Mouse (Mus musculus): ENCODE measurements around the gene Sfxn2.

Sfxn2 gene

DNA sequence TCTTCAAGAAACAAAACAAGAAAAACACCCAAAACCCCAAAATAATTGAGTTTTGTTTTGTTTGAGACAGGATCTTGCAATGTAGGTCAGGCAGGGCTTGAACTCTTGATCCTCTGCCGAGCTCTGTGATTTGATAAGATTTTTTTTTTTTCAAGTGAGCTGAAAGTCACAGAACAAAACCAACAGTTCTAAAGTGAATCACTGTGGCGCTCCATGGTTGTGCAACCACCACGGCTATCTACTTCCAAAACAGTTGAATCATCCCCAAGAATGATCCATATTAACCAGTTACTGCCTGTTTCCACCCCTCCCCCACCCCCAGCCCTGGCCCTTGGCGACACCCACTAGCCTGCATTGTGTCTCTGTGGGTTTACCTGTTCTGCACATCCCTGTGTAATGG, 27.2 kb downstream of the Sfxn2 start:
- no peak for DNase-seq

DNA sequence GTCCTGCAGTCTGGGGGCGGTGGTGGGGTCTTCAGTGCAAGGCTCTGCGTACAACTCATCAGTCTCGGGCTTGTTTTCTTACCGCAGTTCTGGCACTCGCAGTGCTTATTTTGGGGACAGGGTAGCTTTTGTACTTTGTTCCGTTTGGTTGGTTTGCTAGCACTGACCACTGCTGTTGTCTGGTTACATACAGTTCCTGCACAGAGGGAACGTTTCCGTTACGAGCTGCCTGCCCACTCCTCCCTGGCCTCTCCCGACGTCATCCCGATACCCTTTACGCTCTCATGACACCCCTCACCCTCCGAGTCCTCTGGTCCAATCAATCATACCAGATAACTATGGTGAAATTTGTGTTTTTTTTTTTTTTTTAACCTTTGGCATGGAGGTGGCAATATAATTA, 28.3 kb downstream of the Sfxn2 start:
- no peak for DNase-seq

DNA sequence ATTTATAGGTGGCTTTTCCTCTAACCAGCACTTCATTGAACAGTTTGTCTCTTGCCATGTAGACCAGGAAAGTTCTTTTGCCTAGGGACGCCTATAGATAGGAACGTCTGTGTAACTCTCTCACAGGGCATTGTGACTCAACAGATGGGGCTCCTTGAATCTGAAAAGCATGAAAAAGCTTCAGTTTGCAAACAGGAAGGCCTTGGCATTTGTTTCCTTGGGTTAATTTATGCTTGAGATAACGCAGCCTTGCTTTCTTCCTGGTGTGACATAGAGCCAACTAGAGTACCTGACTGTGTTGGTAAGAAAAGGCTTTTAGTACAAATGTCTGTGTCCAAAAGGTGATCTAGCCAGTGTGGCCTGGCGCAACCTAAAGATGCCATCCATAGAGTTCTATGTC, 29.2 kb downstream of the Sfxn2 start:
- no peak for DNase-seq

GRCm38 (mm10) chr19:46606718-46607117, 33.6 kb downstream of the Sfxn2 start:
- no peak for DNase-seq

DNA sequence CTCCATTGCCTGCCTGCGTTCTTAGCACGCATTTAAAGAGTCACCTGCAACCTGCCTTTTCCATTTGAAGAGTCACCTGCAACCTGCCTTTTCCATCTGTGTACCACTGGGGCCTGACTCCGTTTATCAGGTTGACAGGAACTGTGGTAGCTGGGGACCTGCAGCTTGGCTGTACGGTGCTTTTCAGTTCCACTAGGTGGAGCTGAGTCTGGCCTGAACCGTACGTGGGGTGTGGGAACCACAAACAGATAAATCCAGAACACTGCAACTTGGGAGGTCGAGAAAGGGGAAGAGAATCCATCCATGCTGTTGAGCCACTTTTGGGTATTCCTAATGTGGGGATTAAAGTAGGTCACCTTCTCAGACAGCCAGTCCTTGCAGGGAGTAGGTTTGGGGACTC, 34.3 kb downstream of the Sfxn2 start:
- DNase-seq = no peak

GRCm38 (mm10) chr19:46608158-46608557, 35.0 kb downstream of the Sfxn2 start:
- no peak for DNase-seq

DNA sequence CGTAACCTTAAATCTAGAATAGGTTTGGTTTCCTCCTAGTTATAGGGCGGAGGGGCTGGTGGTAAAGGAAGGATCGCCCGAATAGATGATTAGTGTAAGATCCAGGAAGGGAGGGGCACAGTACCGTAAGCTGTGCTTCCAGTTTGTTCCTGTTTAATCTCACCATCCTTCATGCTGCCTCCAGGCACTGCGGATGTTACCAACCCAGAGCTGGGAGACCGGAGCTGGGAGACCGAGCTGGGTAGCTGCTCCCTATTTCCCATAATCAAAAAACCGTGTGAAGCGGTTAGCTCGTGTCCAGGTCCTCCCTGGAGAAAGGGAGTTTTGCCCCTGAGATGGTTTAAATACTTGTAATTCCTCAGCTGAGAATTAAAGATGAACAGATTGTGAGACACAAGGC, 43.2 kb downstream of the Sfxn2 start:
- DNase-seq = no peak

DNA sequence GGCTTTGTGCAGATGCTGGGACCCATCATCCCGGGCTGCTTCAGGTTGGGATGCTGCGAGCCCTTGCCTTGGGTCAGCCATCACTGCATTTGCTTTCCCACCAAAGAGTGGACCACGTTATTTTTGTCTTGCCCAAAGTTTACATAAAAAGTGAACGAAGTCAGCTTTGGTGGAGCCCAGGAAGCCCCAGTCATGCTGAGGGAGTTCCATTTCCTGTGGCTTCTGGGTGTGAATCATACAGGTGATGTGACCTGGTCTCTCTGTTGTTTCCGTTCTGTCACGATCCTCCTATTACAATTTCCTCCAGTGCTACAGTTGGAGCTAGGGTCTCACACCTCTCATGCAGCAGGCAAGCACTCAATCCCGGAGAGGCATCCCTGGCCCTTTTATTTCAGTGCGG, 44.2 kb downstream of the Sfxn2 start:
- DNase-seq = no peak

GRCm38 (mm10) chr19:46618322-46618721, 45.2 kb downstream of the Sfxn2 start:
- no peak for DNase-seq

DNA sequence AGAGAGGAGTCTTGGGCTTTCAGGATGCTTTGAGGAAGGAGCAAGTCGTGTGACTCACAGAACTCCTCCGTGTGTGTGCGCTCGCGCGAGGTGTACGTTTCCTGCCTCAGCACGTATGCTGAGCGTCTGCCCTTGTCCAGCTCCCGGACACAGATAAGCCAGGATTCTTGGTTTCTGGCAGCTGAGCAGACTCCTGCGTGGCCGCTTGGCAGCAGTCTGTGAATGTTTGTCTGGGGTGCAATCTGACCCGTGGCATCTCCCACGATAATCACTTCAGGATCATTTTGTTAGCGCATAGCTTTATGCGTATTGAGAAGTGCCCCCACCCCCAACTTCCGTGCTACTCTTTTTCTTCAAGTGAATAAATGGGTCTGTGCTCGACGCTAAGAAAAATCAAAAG, 45.8 kb downstream of the Sfxn2 start:
- no peak for DNase-seq

GRCm38 (mm10) chr19:46619518-46619917, 46.4 kb downstream of the Sfxn2 start:
- DNase-seq = no peak

DNA sequence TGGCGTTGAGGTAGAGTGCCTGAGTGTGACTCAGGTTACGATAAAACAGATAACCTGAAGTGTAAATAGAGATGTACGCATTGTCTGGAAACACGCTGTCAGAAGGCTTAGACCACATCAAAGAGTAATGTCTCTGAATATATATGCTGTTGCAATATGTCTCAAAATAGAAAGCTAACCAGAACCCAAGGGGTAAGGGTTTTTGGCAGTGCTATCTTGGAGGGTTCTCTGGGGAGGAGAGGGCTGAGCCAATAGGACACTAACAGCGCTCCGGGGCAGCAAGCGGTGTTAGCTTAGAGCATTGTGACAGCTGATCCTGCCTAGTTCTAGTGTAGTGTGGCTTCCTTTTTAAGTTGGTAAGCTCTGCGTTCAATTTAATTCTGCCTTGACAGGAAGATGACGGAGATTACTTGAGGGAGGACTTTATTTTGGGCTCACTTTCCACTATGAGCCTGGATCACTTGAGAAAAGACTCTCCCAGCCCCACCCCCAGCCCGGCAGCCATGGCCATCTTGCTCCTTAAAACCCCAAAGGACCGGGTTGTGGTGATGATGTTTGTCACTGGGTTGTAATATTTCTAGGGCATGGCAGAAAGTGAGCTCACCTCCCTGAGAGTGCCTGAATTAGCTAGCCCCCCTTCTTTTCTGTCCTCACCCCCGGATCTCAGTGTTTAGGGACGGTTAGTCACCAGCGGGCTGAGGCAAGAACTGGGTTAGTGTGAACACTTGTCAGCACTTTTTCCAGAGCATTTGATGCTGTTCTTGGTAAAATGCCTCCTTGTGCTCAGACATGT, 47.0 kb downstream of the Sfxn2 start:
- no peak for DNase-seq

DNA sequence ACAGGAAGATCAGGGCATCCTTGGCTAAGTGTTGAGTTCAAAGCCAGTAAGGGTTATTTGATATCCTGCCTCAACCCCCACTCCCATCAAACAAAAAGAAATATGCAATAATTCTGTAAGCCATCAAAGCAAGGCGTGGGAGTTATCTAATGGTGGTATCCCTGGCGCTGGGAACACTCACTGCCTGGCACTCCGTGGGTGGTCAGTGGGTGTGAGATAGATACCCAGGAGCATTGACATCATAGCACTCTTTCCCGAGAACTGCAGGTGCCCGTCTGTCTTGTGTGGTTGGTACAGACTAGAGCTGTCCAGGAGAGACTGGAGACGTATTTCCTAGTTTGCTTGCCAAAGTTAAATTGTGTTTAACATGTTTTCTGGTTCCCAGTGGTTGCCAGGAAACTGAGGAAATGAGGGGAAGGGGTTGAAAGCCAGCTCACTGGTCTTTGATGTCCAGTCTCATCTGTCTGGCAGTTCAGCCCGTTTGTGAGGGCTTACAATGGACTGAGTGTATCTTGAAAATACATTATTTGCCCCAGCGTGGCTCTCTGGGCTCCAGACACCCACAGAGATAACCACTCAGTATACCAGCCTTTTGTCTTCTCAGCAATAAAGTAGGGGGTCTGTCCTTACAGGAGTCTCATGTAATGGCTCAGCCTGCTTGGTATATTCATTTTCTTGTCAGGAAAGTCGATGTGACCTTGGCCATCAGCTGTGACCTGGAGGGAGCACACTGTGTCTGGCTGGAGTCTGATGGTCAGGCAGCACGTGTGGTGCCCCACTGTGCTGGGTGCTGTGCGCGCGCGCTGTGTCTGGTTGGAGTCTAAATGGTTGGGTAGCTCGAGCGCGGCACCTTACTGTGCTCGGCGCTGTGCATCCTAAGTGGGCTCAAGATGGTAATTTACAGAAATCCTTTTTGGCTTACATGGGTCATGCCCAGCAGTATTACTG, 48.3 kb downstream of the Sfxn2 start:
- no peak for DNase-seq

GRCm38 (mm10) chr19:46622659-46623193, 49.6 kb downstream of the Sfxn2 start:
- no peak for DNase-seq

DNA sequence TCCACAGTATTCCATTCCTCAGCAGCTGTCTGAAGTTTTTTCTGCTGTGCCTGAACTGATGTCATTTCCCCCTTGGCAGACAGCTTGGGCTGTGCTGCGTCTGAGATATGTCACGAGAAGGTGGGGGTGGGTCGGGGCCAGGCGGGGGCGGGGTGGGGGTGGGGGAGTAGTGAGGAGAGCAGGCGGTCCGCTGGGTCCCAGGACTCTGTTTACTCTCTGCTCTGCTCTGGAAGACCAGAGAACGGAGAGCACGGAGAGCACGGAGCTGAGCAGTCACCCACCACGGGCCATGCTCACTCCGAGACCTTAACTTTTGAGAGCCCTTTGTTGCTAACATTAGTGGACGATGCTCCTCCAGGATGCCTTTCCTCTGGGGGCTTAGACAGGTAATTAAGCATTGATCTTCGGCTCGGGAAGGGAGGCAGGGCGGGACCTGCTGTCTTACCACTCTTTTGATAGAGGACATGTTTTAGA, 50.1 kb downstream of the Sfxn2 start:
- DNase-seq = no peak

DNA sequence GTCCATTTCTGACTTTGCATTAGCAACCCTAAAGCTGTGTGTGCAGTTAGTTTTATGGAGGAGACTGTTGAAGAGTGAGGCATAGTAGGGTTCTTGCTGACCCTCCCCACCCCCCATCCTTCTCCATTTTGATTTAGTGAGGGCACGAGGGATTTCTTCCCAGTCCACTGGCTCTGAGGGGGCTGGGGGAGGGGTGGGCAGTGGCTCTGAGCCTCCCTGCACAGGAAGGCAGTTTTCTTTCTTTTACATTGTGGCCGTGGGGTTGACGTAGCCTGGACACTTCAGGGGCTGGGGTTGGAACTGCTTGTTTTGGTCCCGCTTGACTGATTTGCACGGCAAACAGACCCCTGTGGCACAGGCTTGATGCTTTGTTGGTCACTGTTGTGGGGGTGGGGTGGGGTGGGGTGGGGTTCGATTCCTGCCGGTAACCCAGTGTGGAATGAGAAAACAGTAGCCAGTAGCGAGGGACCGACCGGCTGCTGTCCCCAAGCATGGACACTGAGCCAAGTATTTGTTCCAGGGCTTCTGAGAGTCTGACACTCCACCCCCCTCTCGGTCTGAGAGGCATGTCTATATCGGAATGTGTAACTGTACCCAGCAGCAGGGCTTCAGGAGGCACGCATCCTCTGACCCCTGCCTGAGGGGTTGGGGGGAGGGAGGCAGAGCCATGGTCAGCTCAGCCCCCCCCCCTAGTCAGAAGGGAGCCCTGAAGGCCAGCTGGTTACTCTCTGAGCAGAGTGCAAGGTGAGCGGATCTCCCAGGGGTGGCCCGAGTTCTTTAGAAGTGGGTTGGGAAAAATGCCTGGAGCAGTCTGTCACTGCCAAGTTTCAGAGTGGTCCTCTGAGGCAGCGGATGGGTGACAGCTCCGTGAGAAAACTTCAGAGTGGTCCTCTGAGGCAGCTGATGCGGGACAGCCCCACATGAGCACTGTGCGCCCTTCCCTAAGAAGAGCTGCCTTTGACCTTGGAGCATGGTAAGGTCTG, 50.9 kb downstream of the Sfxn2 start:
- no peak for DNase-seq

DNA sequence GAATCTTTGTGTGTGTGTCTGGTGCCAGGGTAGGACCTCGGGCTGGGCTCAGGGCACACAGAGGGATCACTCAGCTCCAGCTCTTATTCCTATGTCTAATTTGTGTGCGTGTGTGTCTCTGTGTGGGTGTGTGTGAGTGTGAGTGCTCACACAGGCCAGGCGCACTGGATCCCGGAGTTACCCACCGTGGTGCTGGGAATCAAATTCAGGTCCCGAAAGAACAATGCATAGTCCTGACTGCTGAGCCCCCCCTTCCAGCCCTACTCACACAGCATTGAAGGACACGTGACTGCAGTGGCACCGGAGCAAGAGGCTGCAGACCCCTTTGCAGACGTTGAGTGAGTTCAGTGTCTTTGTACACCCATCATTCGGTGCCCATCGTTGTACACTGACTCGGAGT, 51.9 kb downstream of the Sfxn2 start:
- DNase-seq = no peak

GRCm38 (mm10) chr19:46625519-46625918, 52.4 kb downstream of the Sfxn2 start:
- no peak for DNase-seq

- DNase-seq = no peak
These were observed 55.2 kb downstream of the Sfxn2 start for GRCm38 (mm10) chr19:46628403-46628802.

- DNase-seq = no peak
These were observed 56.6 kb downstream of the Sfxn2 start for GRCm38 (mm10) chr19:46629807-46630206.

GRCm38 (mm10) chr19:46631637-46632036, 58.5 kb downstream of the Sfxn2 start:
- no peak for DNase-seq

GRCm38 (mm10) chr19:46635766-46636165, 62.6 kb downstream of the Sfxn2 start:
- no peak for DNase-seq

All from right cerebral cortex, postnatal 14 days (tissue).